ENCODE assay signal across 30 mouse cellular contexts in genomic region chr17:32267617-32268016, GRCm38 (mm10). TPM values are rescaled to one million over a fixed set of nuclear protein-coding genes. Genes with fewer than 3 reads are reported as not detected.
A peak's percentile ranks its signal among the peaks of the same experiment; 100 is the strongest.
DNase-seq lines count a peak whose midpoint lies in the region; ATAC-seq and TF ChIP-seq lines count a peak whose summit lies in the region.
"Had no signal": no experiment of that assay in that cellular context is flagged by ENCODE, and none has a peak within 500 bp of the region (broad histone marks: within the 10 kb centered on the region; RNA-seq: fewer than 3 reads in every experiment).

No protein-coding gene starts in this region.

- H3K36me3 ChIP-seq in heart, postnatal 0 days (replicated peaks; ENCODE audit: control insufficient read depth, insufficient read depth, low read length), result peaks cover 3% of the 10 kb centered on the region; the same call in 1 of the 2 replicates
- peaks cover 44% of the 10 kb centered on the region for H3K36me3 ChIP-seq in G1E (replicated peaks)
- H3K36me3 ChIP-seq: embryonic facial prominence, embryonic 15.5 days; intestine, embryonic 15.5 days; limb, embryonic 15.5 days; liver, embryonic 13.5 days; neural tube, embryonic 13.5 days had no signal

- intact Hi-C loops in heart, postnatal 36 days (cut with DNase I), result no loop called here

- no peaks in the 10 kb centered on the region for H3K9me3 ChIP-seq in heart, postnatal 0 days (replicated peaks; ENCODE audit: control insufficient read depth, low read length)
- no peaks in the 10 kb centered on the region for H3K9me3 ChIP-seq in G1E (replicated peaks)
- H3K9me3 ChIP-seq: embryonic facial prominence, embryonic 10.5 days; embryonic facial prominence, embryonic 15.5 days; forebrain, embryonic 13.5 days; intestine, embryonic 15.5 days; limb, embryonic 10.5 days; limb, embryonic 15.5 days; liver, embryonic 13.5 days; midbrain, embryonic 10.5 days; neural tube, embryonic 13.5 days had no signal

- 23% methylated on average over 1 of the region's 1 CpGs for WGBS in heart, postnatal 0 days

- peak overlapping the region; percentile 75 for H3K27ac ChIP-seq in heart, postnatal 0 days (ENCODE audit: low read depth)
- peak overlapping the region; percentile 6; the same call in 1 of the 2 replicates for H3K27ac ChIP-seq in bone marrow macrophage, adult 2 months (ENCODE audit: insufficient read depth, low read depth, low read length)
- H3K27ac ChIP-seq: embryonic facial prominence, embryonic 10.5 days; embryonic facial prominence, embryonic 15.5 days; forebrain, embryonic 13.5 days; intestine, embryonic 15.5 days; kidney, postnatal 0 days; limb, embryonic 10.5 days; limb, embryonic 15.5 days; liver, embryonic 13.5 days; midbrain, embryonic 10.5 days; neural tube, embryonic 13.5 days had no signal

- no peak for DNase-seq in heart, postnatal 0 days (ENCODE audit: low spot score)
- no peak for DNase-seq in heart, postnatal 36 days
- DNase-seq in G1E (ENCODE audit: low spot score), result no peak
- DNase-seq in cerebellum, postnatal 4 days (ENCODE audit: low spot score in 2 of 2), result no peak
- DNase-seq in kidney, postnatal 25 days, result no peak
- DNase-seq: adrenal gland, postnatal 14 days; B cell, adult 2 months; cerebellum, adult 18-20 months; cerebellum, postnatal 10 days; gastrocnemius, postnatal 25 days; kidney, adult 2 months; layer of hippocampus, postnatal 36 days; liver, embryonic 13.5 days; lung, adult 18-20 months; lung, postnatal 4 days; thymus, adult 2 months; thymus, postnatal 36 days had no signal

- no peaks in the 10 kb centered on the region for H3K27me3 ChIP-seq in heart, postnatal 0 days (ENCODE audit: control insufficient read depth, insufficient read depth, low read length)
- no peaks in the 10 kb centered on the region for H3K27me3 ChIP-seq in G1E (ENCODE audit: insufficient read depth, low read length)
- H3K27me3 ChIP-seq: CH12.LX; embryonic facial prominence, embryonic 15.5 days; forebrain, embryonic 13.5 days; intestine, embryonic 15.5 days; limb, embryonic 15.5 days; liver, embryonic 13.5 days; neural tube, embryonic 13.5 days had no signal

- no peak overlapping the region for H3K4me3 ChIP-seq in heart, postnatal 0 days (ENCODE audit: low read depth, low read length)
- H3K4me3 ChIP-seq in G1E (ENCODE audit: low read depth, low read length), result no peak overlapping the region
- no peak overlapping the region for H3K4me3 ChIP-seq in bone marrow macrophage, adult 2 months (ENCODE audit: insufficient read depth, low read length)
- H3K4me3 ChIP-seq: embryonic facial prominence, embryonic 10.5 days; embryonic facial prominence, embryonic 15.5 days; forebrain, embryonic 13.5 days; intestine, embryonic 15.5 days; limb, embryonic 10.5 days; limb, embryonic 15.5 days; liver, embryonic 13.5 days; midbrain, embryonic 10.5 days; myocyte; neural tube, embryonic 13.5 days had no signal

- no peak overlapping the region for H3K4me2 ChIP-seq in heart, postnatal 0 days (ENCODE audit: low read depth, low read length)
- H3K4me2 ChIP-seq: embryonic facial prominence, embryonic 15.5 days; forebrain, embryonic 13.5 days; intestine, embryonic 15.5 days; limb, embryonic 15.5 days; liver, embryonic 13.5 days; neural tube, embryonic 13.5 days had no signal

- no peak for TF ChIP-seq CTCF in heart, postnatal 0 days (IDR thresholded peaks at IDR 0.05; ENCODE audit: low read depth)
- no peak for TF ChIP-seq CTCF in G1E (IDR thresholded peaks at IDR 0.05; ENCODE audit: low read depth, low read length)
- no peak for TF ChIP-seq CTCF in bone marrow macrophage, adult 2 months (IDR thresholded peaks at IDR 0.05; ENCODE audit: low read depth, low read length)

- no peak overlapping the region for H3K9ac ChIP-seq in heart, postnatal 0 days (replicated peaks; ENCODE audit: low read depth, low read length)
- H3K9ac ChIP-seq: embryonic facial prominence, embryonic 15.5 days; forebrain, embryonic 13.5 days; intestine, embryonic 15.5 days; limb, embryonic 15.5 days; liver, embryonic 13.5 days; neural tube, embryonic 13.5 days had no signal

- TF ChIP-seq EP300 in heart, postnatal 0 days (IDR thresholded peaks at IDR 0.05; ENCODE audit: low read depth), result no peak

- no peak for TF ChIP-seq POLR2A in bone marrow macrophage, adult 2 months (IDR thresholded peaks at IDR 0.05; ENCODE audit: borderline replicate concordance, low read depth, low read length)

- ATAC-seq in heart, postnatal 0 days (ENCODE audit: insufficient read depth, low read depth), result no peak
- 0 out of 2 replicates have a peak, but pooled peaks have one; percentile 4 for ATAC-seq in G1E (ENCODE audit: extremely low read depth, insufficient number of reproducible peaks, low FRiP score, poor library complexity, severe bottlenecking)
- peak; percentile 59 for ATAC-seq in megakaryocyte-erythroid progenitor cell, adult 5-6 weeks (replicated peaks; ENCODE audit: low FRiP score, low TSS enrichment, poor library complexity, severe bottlenecking)
- ATAC-seq: forebrain, embryonic 13.5 days; intestine, embryonic 15.5 days had no signal

- H3K4me1 ChIP-seq in heart, postnatal 0 days (ENCODE audit: control insufficient read depth, insufficient read depth), result peaks cover 47% of the 10 kb centered on the region
- peaks cover 54% of the 10 kb centered on the region for H3K4me1 ChIP-seq in G1E (ENCODE audit: insufficient read depth, low read depth, low read length)
- H3K4me1 ChIP-seq in bone marrow macrophage, adult 2 months (ENCODE audit: control insufficient read depth, insufficient read depth, low read length), result peaks cover 45% of the 10 kb centered on the region
- H3K4me1 ChIP-seq: embryonic facial prominence, embryonic 10.5 days; intestine, embryonic 15.5 days; limb, embryonic 10.5 days; midbrain, embryonic 10.5 days had no signal

RNA-seq across cellular contexts. Expression of gene Brd4, which starts 16.9 kb away (rescaled TPM):
- total RNA-seq in heart, postnatal 0 days (2014; rRNA removed; ENCODE audit: low replicate concordance), result 13.0 and 15.0 TPM in 2 replicates
- 26.8 and 28.1 TPM in 2 replicates for polyA plus RNA-seq in heart, postnatal 0 days (2015; fragmentation: Nextera tagmentation; extraction: Ambion mirVana)
- total RNA-seq in heart, postnatal 36 days (2021), result 10 to 100 TPM; 52.3 to 55.0 TPM
- total RNA-seq in G1E (2014; fragmentation: Nextera tagmentation), result 269 and 323 TPM in 2 replicates
- total RNA-seq in G1E (2017), result 11.5 and 16.0 TPM in 2 replicates
- polyA plus RNA-seq in G1E (2012), result 210 and 237 TPM in 2 replicates
- polyA plus RNA-seq in bone marrow macrophage, adult 2 months (2012; ENCODE audit: insufficient read depth, insufficient read length, missing spikeins), result 72.2 and 88.2 TPM in 2 replicates
- total RNA-seq in megakaryocyte-erythroid progenitor cell, adult 5-6 weeks (2014; fragmentation: Nextera tagmentation), result 167 and 178 TPM in 2 replicates
- 26.7 and 26.8 TPM in 2 replicates for total RNA-seq in megakaryocyte-erythroid progenitor cell, adult 5-6 weeks (2017)

RNA-seq across cellular contexts. Expression of gene Akap8, which starts 53.4 kb away (rescaled TPM):
- 65.8 and 110 TPM in 2 replicates for total RNA-seq in heart, postnatal 0 days (2014; rRNA removed; ENCODE audit: low replicate concordance)
- polyA plus RNA-seq in heart, postnatal 0 days (2015; fragmentation: Nextera tagmentation; extraction: Ambion mirVana), result 31.0 and 40.2 TPM in 2 replicates
- total RNA-seq in heart, postnatal 36 days (2021), result 10 to 100 TPM; 37.3 to 50.4 TPM
- total RNA-seq in G1E (2014; fragmentation: Nextera tagmentation) (67.3 and 80.8 TPM in 2 replicates), G1E (2017) (119 and 132 TPM in 2 replicates)
- 251 and 272 TPM in 2 replicates for polyA plus RNA-seq in G1E (2012)
- 77.4 and 90.0 TPM in 2 replicates for polyA plus RNA-seq in bone marrow macrophage, adult 2 months (2012; ENCODE audit: insufficient read depth, insufficient read length, missing spikeins)
- 124 and 135 TPM in 2 replicates for total RNA-seq in megakaryocyte-erythroid progenitor cell, adult 5-6 weeks (2014; fragmentation: Nextera tagmentation)
- total RNA-seq in megakaryocyte-erythroid progenitor cell, adult 5-6 weeks (2017), result 208 and 214 TPM in 2 replicates
